Mouse (Mus musculus) hindbrain, embryonic 13.5 days (tissue): Measurements from ENCODE around the gene Numbl. TPM values are rescaled to one million over a fixed set of nuclear protein-coding genes. Genes with fewer than 3 reads are reported as not detected.

Source experiments
- ATAC-seq: fragments of 200-750 bp; cut with Nextera tagmentation; 2 replicates; pipeline ENCODE4 v1.8.0; 2017; ENCODE audit warnings: moderate TSS enrichment; ENCODE audit not compliant: low FRiP score
- H3K27ac ChIP-seq: fragments of 300-500 bp; sonication (generic); 2 replicates; pipeline ENCODE4 v1.5.1; 2015; ENCODE audit warnings: inconsistent platforms, mild to moderate bottlenecking, moderate library complexity
- H3K27me3 ChIP-seq: fragments of 300-500 bp; sonication (generic); 2 replicates; pipeline ENCODE4 v1.6.1; 2015; ENCODE audit warnings: mild to moderate bottlenecking, inconsistent platforms
- H3K36me3 ChIP-seq: fragments of 300-500 bp; sonication (generic); 2 replicates; pipeline ENCODE4 v1.6.1; 2015; ENCODE audit warnings: mild to moderate bottlenecking, inconsistent platforms
- H3K4me1 ChIP-seq: fragments of 300-500 bp; sonication (generic); replicated peaks from 2 replicates; pipeline ENCODE4 v1.6.1; 2015; ENCODE audit warnings: inconsistent platforms
- H3K4me2 ChIP-seq: fragments of 300-500 bp; sonication (generic); 2 replicates; pipeline ENCODE4 v1.6.1; 2015; ENCODE audit warnings: inconsistent platforms, mild to moderate bottlenecking, moderate library complexity
- H3K4me3 ChIP-seq: fragments of 300-500 bp; sonication (generic); 2 replicates; pipeline ENCODE4 v1.5.1; 2015; ENCODE audit warnings: mild to moderate bottlenecking, inconsistent platforms
- H3K9ac ChIP-seq: fragments of 300-500 bp; sonication (generic); 2 replicates; pipeline ENCODE4 v1.6.1; 2015; ENCODE audit warnings: mild to moderate bottlenecking, inconsistent platforms
- H3K9me3 ChIP-seq: fragments of 300-500 bp; sonication (generic); 2 replicates; pipeline ENCODE4 v1.6.1; 2016; ENCODE audit warnings: inconsistent platforms
- WGBS: fragments of 180-500 bp; shearing (Covaris S2); methylation state at CpG from one replicate; pipeline ENCODE4 v1.1.7; 2015; 5-methylcytosine and 5-hydroxymethylcytosine counted together
- polyA plus RNA-seq: library from polyadenylated mRNA; unstranded; fragments of >200 nt; fragmentation: Nextera tagmentation; extraction: Ambion mirVana; gene quantifications from 2 replicates; pipeline ENCODE4 v1.2.1, GENCODE M21; 2015

Numbl gene
- polyA plus RNA-seq, 1 experiment from 2014 or later, result 48.4 TPM

DNA sequence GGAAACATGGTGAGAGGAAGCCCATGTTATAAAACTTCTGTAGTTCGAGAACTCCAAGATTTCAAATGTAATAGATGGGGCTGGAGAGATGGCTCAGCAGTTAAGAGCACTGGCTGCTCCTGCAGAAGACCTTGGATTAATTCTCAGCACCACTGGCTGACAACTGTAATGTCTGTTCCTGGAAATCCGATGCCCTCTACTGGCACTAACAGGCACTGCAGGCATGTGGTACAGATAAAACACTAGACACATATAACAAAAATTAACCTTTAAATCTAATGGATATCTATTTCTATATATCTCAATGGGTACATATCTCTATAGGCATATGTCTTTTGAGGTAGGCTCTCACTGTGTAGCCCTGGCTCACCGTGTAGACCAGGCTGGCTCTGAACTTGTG is 56.2 kb downstream of the Numbl start:
- Histone ChIP-seq H3K27ac (no peak overlapping the region), H3K4me1 (peaks cover 9% of the 10 kb centered on the region), H3K9me3 (peaks cover 11% of the 10 kb centered on the region; the same call in 1 of the 2 replicates), H3K9ac (no peak overlapping the region), H3K4me2 (no peak overlapping the region), H3K4me3 (no peak overlapping the region), H3K27me3 (peaks cover 24% of the 10 kb centered on the region), H3K36me3 (peaks cover 4% of the 10 kb centered on the region; the same call in 1 of the 2 replicates)
- 98% methylated on average over 3 of the region's 3 CpGs for WGBS
- ATAC-seq, result no peak

GRCm38 (mm10) chr7:27315958-27316357 is 57.7 kb downstream of the Numbl start:
- 20% methylated on average over 7 of the region's 7 CpGs for WGBS
- Histone ChIP-seq H3K9ac (no peak overlapping the region), H3K27me3 (peaks cover 11% of the 10 kb centered on the region), H3K9me3 (peaks cover 11% of the 10 kb centered on the region; the same call in 1 of the 2 replicates), H3K36me3 (peaks cover 4% of the 10 kb centered on the region; the same call in 1 of the 2 replicates), H3K27ac (no peak overlapping the region), H3K4me3 (no peak overlapping the region), H3K4me2 (no peak overlapping the region), H3K4me1 (no peaks in the 10 kb centered on the region)
- no peak for ATAC-seq

DNA sequence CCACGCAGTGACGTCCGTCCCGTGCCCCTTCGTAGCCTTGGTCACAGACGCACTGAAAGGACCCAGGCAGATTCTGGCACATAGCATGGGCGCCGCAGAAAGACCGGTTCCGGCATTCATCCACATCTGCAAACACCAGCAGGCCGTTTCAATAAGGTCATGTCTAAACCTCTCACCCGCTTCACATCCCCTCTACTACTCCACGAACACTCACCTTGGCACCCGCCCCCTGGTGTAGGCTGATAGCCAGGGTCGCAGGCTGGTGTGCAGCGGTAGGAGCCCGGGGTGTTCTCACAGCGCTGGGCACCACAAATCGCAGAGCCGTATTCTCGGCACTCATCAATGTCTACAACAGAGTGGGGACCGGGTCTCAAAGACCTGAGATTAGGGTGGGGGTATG is 61.2 kb downstream of the Numbl start:
- no peak overlapping the region for H3K27ac ChIP-seq
- no peak overlapping the region for H3K4me2 ChIP-seq
- no peaks in the 10 kb centered on the region for H3K36me3 ChIP-seq
- H3K9me3 ChIP-seq, result no peaks in the 10 kb centered on the region
- 94% methylated on average over 22 of the region's 22 CpGs for WGBS
- no peaks in the 10 kb centered on the region for H3K4me1 ChIP-seq
- H3K9ac ChIP-seq, result no peak overlapping the region
- H3K27me3 ChIP-seq, result peaks cover 33% of the 10 kb centered on the region
- H3K4me3 ChIP-seq, result no peak overlapping the region
- ATAC-seq, result no peak

- peaks cover 62% of the 10 kb centered on the region for H3K27me3 ChIP-seq
- no peak overlapping the region for H3K4me3 ChIP-seq
- H3K9ac ChIP-seq, result no peak overlapping the region
- 23% methylated on average over 13 of the region's 13 CpGs for WGBS
- H3K4me1 ChIP-seq, result peaks cover 18% of the 10 kb centered on the region
- no peak overlapping the region for H3K27ac ChIP-seq
- no peak overlapping the region for H3K4me2 ChIP-seq
- no peaks in the 10 kb centered on the region for H3K36me3 ChIP-seq
- no peak for ATAC-seq
- no peaks in the 10 kb centered on the region for H3K9me3 ChIP-seq
These were observed 64.1 kb downstream of the Numbl start for GRCm38 (mm10) chr7:27322291-27322690.

GRCm38 (mm10) chr7:27323001-27323400 is 64.8 kb downstream of the Numbl start:
- Histone ChIP-seq H3K27ac (no peak overlapping the region), H3K4me2 (no peak overlapping the region), H3K9ac (no peak overlapping the region), H3K9me3 (no peaks in the 10 kb centered on the region), H3K36me3 (no peaks in the 10 kb centered on the region), H3K4me3 (no peak overlapping the region), H3K4me1 (peaks cover 18% of the 10 kb centered on the region), H3K27me3 (peaks cover 69% of the 10 kb centered on the region)
- WGBS, result 85% methylated on average over 5 of the region's 5 CpGs
- ATAC-seq, result no peak

GRCm38 (mm10) chr7:27324161-27324560 is 65.9 kb downstream of the Numbl start:
- WGBS, result over 99% methylated on average over 11 of the region's 11 CpGs
- Histone ChIP-seq H3K27me3 (peaks cover 80% of the 10 kb centered on the region), H3K4me3 (no peak overlapping the region), H3K4me2 (no peak overlapping the region), H3K9ac (no peak overlapping the region), H3K9me3 (no peaks in the 10 kb centered on the region), H3K4me1 (peaks cover 18% of the 10 kb centered on the region), H3K27ac (no peak overlapping the region), H3K36me3 (no peaks in the 10 kb centered on the region)
- ATAC-seq, result no peak

GRCm38 (mm10) chr7:27324928-27325327 is 66.7 kb downstream of the Numbl start:
- H3K27me3 ChIP-seq, result peaks cover 88% of the 10 kb centered on the region
- H3K27ac ChIP-seq, result no peak overlapping the region
- no peak for ATAC-seq
- no peaks in the 10 kb centered on the region for H3K36me3 ChIP-seq
- WGBS, result 50% methylated on average over 19 of the region's 20 CpGs
- H3K9me3 ChIP-seq, result no peaks in the 10 kb centered on the region
- H3K4me2 ChIP-seq, result no peak overlapping the region
- peaks cover 23% of the 10 kb centered on the region for H3K4me1 ChIP-seq
- peak overlapping the region; percentile 2; the same call in 1 of the 2 replicates for H3K4me3 ChIP-seq
- no peak overlapping the region for H3K9ac ChIP-seq

- peaks cover 96% of the 10 kb centered on the region for H3K27me3 ChIP-seq
- peak overlapping the region; percentile 27 for H3K4me3 ChIP-seq
- H3K9me3 ChIP-seq, result no peaks in the 10 kb centered on the region
- H3K4me1 ChIP-seq, result peaks cover 27% of the 10 kb centered on the region
- 1% methylated on average over 24 of the region's 24 CpGs for WGBS
- no peaks in the 10 kb centered on the region for H3K36me3 ChIP-seq
- ATAC-seq, result peak; percentile 18; the same call in 1 of the 2 replicates
- peak overlapping the region; percentile 49; the same call in 1 of the 2 replicates for H3K9ac ChIP-seq
- H3K27ac ChIP-seq, result no peak overlapping the region
- peak overlapping the region; percentile 49 for H3K4me2 ChIP-seq
These were observed 67.5 kb downstream of the Numbl start for GRCm38 (mm10) chr7:27325697-27326096.

DNA sequence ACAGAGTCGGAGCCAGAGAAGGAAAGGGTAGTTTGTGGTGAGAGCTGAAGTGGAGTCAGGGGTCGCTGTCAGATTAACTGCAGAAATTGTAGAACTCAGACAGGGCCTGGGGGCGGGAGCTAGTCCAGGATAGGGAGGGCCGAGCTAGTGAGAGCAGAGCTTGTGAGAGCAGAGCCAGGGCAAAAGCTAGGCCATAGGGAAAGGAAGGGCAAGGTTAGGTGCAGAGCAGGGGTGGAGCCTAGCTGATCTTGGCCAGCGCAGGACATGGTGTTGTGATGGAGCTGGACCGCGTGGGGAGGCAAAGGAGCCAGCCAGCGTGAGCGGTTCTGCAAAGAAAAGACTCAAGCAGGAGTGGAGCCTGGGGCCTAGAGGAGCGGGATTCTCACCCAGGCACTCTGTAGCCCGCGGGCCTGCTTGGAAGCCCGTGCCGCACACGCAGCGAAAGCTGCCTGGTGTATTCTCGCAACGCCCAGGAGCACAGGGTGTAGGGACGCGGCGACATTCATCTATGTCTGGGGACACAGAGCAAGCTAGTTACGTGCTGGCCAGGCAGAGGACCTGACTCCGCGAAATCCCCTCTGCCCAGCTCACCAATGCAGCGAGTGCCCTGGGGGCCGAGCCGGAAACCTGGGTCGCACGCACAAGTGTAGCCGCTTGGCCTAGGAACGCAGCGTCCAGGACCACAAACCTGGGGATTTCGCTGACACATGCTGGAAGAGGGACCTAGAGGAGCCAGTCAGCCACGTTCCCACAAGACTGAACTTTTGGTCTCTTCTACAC is 68.1 kb downstream of the Numbl start:
- 31% methylated on average over 34 of the region's 34 CpGs for WGBS
- Histone ChIP-seq H3K4me1 (peaks cover 33% of the 10 kb centered on the region), H3K36me3 (no peaks in the 10 kb centered on the region), H3K27ac (no peak overlapping the region), H3K4me3 (peak overlapping the region; percentile 27), H3K9me3 (no peaks in the 10 kb centered on the region), H3K27me3 (peaks cover 97% of the 10 kb centered on the region), H3K9ac (peak overlapping the region; percentile 49; the same call in 1 of the 2 replicates), H3K4me2 (peak overlapping the region; percentile 49)
- no peak for ATAC-seq

GRCm38 (mm10) chr7:27327500-27327899 is 69.3 kb downstream of the Numbl start:
- Histone ChIP-seq H3K9ac (no peak overlapping the region), H3K4me2 (no peak overlapping the region), H3K4me3 (no peak overlapping the region), H3K27ac (no peak overlapping the region), H3K4me1 (peaks cover 44% of the 10 kb centered on the region), H3K27me3 (peaks cover 99% of the 10 kb centered on the region), H3K9me3 (no peaks in the 10 kb centered on the region), H3K36me3 (no peaks in the 10 kb centered on the region)
- ATAC-seq, result no peak
- 90% methylated on average over 8 of the region's 8 CpGs for WGBS

GRCm38 (mm10) chr7:27328161-27328560 is 69.9 kb downstream of the Numbl start:
- no peaks in the 10 kb centered on the region for H3K36me3 ChIP-seq
- no peaks in the 10 kb centered on the region for H3K9me3 ChIP-seq
- no peak overlapping the region for H3K27ac ChIP-seq
- no peak overlapping the region for H3K9ac ChIP-seq
- H3K27me3 ChIP-seq, result peaks cover 100% of the 10 kb centered on the region
- H3K4me2 ChIP-seq, result no peak overlapping the region
- 89% methylated on average over 11 of the region's 11 CpGs for WGBS
- peaks cover 50% of the 10 kb centered on the region for H3K4me1 ChIP-seq
- no peak overlapping the region for H3K4me3 ChIP-seq
- no peak for ATAC-seq

GRCm38 (mm10) chr7:27328648-27329047 is 70.4 kb downstream of the Numbl start:
- no peak overlapping the region for H3K27ac ChIP-seq
- 38% methylated on average over 16 of the region's 16 CpGs for WGBS
- peaks cover 100% of the 10 kb centered on the region for H3K27me3 ChIP-seq
- no peaks in the 10 kb centered on the region for H3K36me3 ChIP-seq
- no peak for ATAC-seq
- no peak overlapping the region for H3K4me2 ChIP-seq
- peaks cover 55% of the 10 kb centered on the region for H3K4me1 ChIP-seq
- 0 out of 2 replicates have a peak overlapping the region, but pooled peaks have one; percentile 25 for H3K4me3 ChIP-seq
- H3K9ac ChIP-seq, result no peak overlapping the region
- no peaks in the 10 kb centered on the region for H3K9me3 ChIP-seq
